Mouse (Mus musculus) forebrain, embryonic 15.5 days (tissue): ENCODE results near the gene Rint1. TPM values are rescaled to one million over a fixed set of nuclear protein-coding genes. Genes with fewer than 3 reads are reported as not detected.

Source experiments
- ATAC-seq: fragments of 200-750 bp; cut with Nextera tagmentation; replicated peaks from 2 replicates; pipeline ENCODE4 v1.8.0; 2017; ENCODE audit warnings: mild to moderate bottlenecking, moderate TSS enrichment, moderate library complexity
- H3K27ac ChIP-seq: fragments of 300-500 bp; sonication (generic); replicated peaks from 2 replicates; pipeline ENCODE4 v1.5.1; 2015; ENCODE audit warnings: mild to moderate bottlenecking, inconsistent platforms
- H3K27me3 ChIP-seq: fragments of 300-500 bp; sonication (generic); 2 replicates; pipeline ENCODE4 v1.6.1; 2015; ENCODE audit warnings: inconsistent platforms
- H3K36me3 ChIP-seq: fragments of 300-500 bp; sonication (generic); 2 replicates; pipeline ENCODE4 v1.6.1; 2015; ENCODE audit warnings: mild to moderate bottlenecking, inconsistent platforms
- H3K4me1 ChIP-seq: fragments of 300-500 bp; sonication (generic); 2 replicates; pipeline ENCODE4 v1.6.1; 2015; ENCODE audit warnings: inconsistent platforms
- H3K4me2 ChIP-seq: fragments of 300-500 bp; sonication (generic); replicated peaks from 2 replicates; pipeline ENCODE4 v1.6.1; 2015; ENCODE audit warnings: mild to moderate bottlenecking, inconsistent platforms
- H3K4me3 ChIP-seq: fragments of 300-500 bp; sonication (generic); 2 replicates; pipeline ENCODE4 v1.5.1; 2015; ENCODE audit warnings: mild to moderate bottlenecking, inconsistent platforms
- H3K9ac ChIP-seq: fragments of 300-500 bp; sonication (generic); replicated peaks from 2 replicates; pipeline ENCODE4 v1.6.1; 2015; ENCODE audit warnings: mild to moderate bottlenecking, inconsistent platforms
- H3K9me3 ChIP-seq: fragments of 300-500 bp; sonication (generic); 2 replicates; pipeline ENCODE4 v1.6.1; 2016; ENCODE audit warnings: inconsistent platforms
- WGBS: fragments of 180-500 bp; shearing (Covaris S2); methylation state at CpG from one replicate; pipeline ENCODE4 v1.1.7; 2015; ENCODE audit warnings: mixed read lengths; 5-methylcytosine and 5-hydroxymethylcytosine counted together
- polyA plus RNA-seq: library from polyadenylated mRNA; unstranded; fragments of >200 nt; fragmentation: Nextera tagmentation; extraction: Ambion mirVana; gene quantifications from 2 replicates; pipeline ENCODE4 v1.2.1, GENCODE M21; 2015

The Rint1 gene
- polyA plus RNA-seq, 1 experiment from 2014 or later = 28.4 TPM

DNA sequence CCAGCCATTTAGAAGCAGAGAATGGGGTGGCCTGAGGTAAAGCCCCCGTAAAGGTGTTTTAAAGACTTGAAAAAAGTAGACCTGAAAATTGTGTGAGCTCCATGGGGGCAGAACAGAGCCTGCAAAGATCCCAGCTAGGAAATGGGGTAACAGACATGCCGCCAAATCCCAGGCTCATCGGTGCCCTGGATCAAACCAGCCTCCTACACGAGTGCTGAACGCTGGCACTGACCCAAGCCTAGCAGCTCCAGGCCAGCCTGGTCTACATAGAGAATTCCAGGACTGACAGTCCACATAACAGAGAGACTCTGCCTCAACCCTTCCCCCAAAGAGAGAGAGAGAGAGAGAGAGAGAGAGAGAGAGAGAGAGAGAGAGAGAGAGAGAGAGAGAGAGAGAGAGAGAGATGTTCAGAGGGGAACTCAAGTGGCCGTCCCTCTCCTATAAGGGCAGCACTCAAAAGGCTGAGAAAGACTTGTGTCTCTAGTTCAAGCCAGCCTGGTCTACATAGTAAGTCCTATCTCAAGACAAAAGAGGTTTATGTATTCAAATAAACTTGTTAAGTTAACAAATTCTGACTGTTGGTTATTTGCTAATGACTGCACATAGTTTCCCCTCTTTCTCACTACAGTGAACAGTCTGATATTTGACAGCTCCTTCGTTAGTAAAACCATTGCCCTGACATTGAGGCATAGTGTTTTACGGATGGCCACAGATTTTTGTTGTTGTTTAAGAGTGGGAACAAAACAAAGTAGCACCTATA lies 5.3 kb upstream of the Rint1 start:
- Histone ChIP-seq H3K27ac (no peak overlapping the region), H3K4me1 (peaks cover 20% of the 10 kb centered on the region), H3K36me3 (0 out of 2 replicates have a peak, but pooled peaks cover 1% of the 10 kb centered on the region), H3K27me3 (no peaks in the 10 kb centered on the region), H3K9me3 (no peaks in the 10 kb centered on the region), H3K4me3 (peak overlapping the region; percentile 88), H3K4me2 (peak overlapping the region; percentile 72), H3K9ac (peak overlapping the region; percentile 70)
- WGBS = 42% methylated on average over 8 of the region's 8 CpGs
- no peak for ATAC-seq

DNA sequence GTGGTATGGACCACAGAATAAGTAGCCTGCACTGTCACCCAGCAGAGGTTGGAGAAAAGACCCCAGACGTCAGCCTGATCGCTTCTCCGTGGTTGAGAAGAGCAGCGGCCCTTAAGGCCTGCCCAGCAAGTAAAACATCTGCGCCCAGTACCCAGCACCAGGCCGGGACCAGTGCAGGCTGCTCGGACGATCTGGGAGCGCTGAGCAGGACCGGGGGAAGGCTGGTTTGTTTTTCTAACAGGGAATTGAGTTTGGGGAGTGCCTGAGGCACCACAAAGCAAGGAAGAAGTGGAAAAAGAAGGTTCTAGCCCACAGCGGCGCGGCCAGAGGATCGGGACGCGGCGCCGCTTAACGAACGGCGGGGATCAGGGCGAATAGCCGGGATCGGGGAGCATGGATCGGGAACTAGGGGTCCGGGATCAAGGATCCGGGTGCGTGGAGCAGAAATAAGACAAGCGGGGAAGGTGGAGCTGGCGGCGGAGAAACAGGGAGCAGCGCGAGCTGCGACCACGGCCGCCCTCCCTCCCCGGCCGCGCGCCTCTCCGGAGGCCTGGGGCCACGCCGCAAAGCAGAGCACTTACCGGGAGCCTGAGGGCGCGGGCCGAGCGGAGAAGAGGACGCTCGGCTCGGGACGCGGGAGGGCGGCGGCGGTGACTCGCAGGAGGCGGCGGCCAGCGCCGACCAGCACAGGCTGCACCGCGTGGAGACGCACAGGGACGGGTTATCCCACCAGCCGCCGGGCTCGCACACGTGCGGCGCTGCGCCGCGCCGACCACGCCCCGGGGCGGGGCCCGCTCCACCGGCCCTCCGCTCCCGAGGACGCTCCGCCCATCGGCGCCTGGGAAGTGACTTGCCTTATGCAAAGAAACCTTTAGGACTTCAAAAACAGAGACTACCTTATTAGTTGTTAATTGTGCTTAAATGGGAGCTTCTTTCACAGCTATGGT lies 4.3 kb upstream of the Rint1 start, which contains the start of gene Pus7:
Gene Pus7 (minus strand): TSS at position 781 of the 947 bp plus-strand sequence.
- no peaks in the 10 kb centered on the region for H3K9me3 ChIP-seq
- H3K27me3 ChIP-seq = no peaks in the 10 kb centered on the region
- H3K4me2 ChIP-seq = peak within 1 kb of the TSS; percentile 72
- H3K27ac ChIP-seq = peak within 1 kb of the TSS; percentile 53
- H3K4me3 ChIP-seq = peak within 1 kb of the TSS; percentile 88
- peak; percentile 95 for ATAC-seq
- peaks cover 24% of the 10 kb centered on the region for H3K4me1 ChIP-seq
- WGBS = 2% methylated on average over 79 of the region's 86 CpGs
- H3K9ac ChIP-seq = peak within 1 kb of the TSS; percentile 70
- H3K36me3 ChIP-seq = no peaks in the 10 kb centered on the region

DNA sequence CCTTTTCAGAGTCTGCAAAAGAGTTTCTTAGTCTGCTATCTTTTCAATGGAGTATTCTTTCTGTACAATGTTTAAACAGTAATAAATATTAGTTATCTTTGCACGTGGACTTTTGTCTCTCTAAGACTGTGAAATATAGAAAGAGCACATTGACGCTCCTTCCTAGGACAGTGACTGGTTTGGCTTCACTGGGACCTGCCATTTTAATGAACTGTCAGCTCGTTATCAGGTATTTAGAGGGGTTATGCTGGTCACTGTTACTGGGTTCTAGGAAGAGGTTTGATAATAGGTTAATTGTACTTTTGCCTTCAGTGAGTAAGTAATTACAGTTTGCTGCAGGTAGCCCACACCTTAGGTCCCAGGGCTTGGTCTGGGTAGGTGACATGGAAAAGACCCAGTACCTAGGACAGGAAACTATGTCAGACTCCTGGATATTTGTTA lies 899 bp downstream of the Rint1 start:
- Histone ChIP-seq H3K4me3 (peak overlapping the region; percentile 82), H3K4me1 (peaks cover 17% of the 10 kb centered on the region), H3K4me2 (peak overlapping the region; percentile 79), H3K27me3 (no peaks in the 10 kb centered on the region), H3K27ac (no peak overlapping the region), H3K36me3 (no peaks in the 10 kb centered on the region; the same call in 1 of the 2 replicates), H3K9me3 (no peaks in the 10 kb centered on the region), H3K9ac (peak overlapping the region; percentile 90)
- no peak for ATAC-seq
- 36% methylated on average over 3 of the region's 3 CpGs for WGBS

DNA sequence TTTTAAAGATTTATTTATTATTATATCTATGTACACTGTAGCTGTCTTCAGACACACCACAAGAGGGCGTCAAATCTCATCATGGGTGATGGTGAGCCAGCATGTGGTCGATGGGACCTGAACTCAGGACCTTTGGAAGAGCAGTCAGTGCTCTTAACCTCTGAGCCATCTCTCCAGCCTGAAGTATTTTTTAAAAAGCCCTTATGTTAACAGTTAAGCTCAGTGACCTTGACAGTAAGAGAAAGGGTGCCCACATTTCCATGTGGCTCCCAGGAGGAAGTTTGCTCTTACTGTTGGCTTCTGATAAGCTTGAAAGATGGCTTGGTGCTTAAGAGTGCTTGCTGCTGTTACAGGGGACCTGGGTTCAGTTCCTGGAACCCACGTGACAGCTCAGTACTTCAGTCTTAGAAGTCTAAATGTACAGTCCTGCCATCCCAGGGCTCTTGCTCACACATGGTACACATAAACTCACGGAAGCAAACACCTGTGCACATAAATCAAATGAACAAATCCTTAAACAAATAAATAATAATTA lies 1.6 kb downstream of the Rint1 start:
- Histone ChIP-seq H3K4me2 (no peak overlapping the region), H3K27ac (no peak overlapping the region), H3K9me3 (no peaks in the 10 kb centered on the region), H3K36me3 (peaks cover 3% of the 10 kb centered on the region; the same call in 1 of the 2 replicates), H3K4me1 (peaks cover 11% of the 10 kb centered on the region), H3K4me3 (no peak overlapping the region), H3K9ac (no peak overlapping the region), H3K27me3 (no peaks in the 10 kb centered on the region)
- WGBS = 88% methylated on average over 4 of the region's 4 CpGs
- ATAC-seq = no peak

DNA sequence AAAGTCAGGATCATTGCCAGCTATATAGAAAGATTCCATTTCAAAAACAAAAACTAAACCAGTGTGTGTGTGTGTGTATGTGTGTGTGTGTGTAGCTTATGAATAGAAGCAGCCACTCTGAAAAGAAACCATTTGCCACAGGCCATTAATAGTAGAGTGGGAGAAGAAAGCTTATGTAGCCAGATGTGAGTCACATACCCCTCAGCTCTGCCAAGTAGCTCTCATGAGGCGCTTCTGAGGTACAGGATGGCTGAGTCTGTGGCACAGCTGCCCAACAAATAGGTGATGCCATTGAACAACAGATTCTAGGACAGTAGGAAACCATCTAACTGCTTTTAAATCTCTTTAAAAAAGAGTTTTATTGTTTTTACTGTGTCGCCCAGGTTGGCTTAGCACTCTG lies 5.2 kb downstream of the Rint1 start:
- Histone ChIP-seq H3K36me3 (peaks cover 14% of the 10 kb centered on the region), H3K9ac (no peak overlapping the region)
- 88% methylated on average over 2 of the region's 2 CpGs for WGBS

DNA sequence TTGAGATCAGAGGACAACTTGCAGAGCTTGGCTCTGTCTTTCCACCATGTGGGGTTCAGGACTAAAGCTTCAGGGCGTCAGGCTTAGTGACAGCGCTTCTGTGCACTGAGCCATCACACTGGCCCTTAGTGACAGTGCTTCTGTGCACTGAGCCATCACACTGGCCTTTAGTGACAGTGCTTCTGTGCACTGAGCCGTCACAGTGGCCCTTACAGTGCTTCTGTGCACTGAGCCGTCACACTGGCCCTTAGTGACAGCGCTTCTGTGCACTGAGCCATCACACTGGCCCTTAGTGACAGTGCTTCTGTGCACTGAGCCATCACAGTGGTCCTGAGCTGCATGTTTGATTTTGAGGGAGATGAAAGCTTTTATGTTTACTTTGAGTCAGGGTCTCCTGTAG lies 27.3 kb downstream of the Rint1 start:
- Histone ChIP-seq H3K27me3 (no peaks in the 10 kb centered on the region), H3K4me3 (no peak overlapping the region), H3K4me1 (no peaks in the 10 kb centered on the region), H3K27ac (no peak overlapping the region), H3K9ac (no peak overlapping the region), H3K36me3 (peaks cover 76% of the 10 kb centered on the region), H3K4me2 (no peak overlapping the region), H3K9me3 (no peaks in the 10 kb centered on the region)
- WGBS = 64% methylated on average over 5 of the region's 5 CpGs
- ATAC-seq = no peak

More for the DNA sequence above, 5.2 kb downstream of the Rint1 start:
- no peak overlapping the region for H3K27ac ChIP-seq
- peaks cover 9% of the 10 kb centered on the region for H3K4me1 ChIP-seq
- no peaks in the 10 kb centered on the region for H3K9me3 ChIP-seq
- no peak overlapping the region for H3K4me2 ChIP-seq
- ATAC-seq = no peak
- H3K4me3 ChIP-seq = no peak overlapping the region
- no peaks in the 10 kb centered on the region for H3K27me3 ChIP-seq

DNA sequence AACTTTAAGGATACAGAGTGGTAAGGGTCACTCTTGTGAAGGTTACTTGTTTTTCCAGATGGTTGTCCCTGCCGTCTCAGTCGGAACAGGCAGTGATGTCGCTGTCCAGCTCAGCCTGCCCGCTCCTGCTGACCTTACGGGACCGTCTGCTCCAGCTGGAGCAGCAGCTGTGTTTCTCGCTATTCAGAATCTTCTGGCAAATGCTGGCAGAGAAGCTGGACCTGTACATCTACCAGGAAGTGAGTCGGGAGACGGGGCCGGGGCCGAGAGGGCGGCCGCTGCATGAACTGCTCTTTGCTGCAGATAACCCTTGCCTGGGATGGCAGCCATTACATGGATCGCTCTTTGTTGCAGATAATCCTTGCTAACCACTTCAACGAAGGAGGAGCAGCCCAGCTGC lies 29.2 kb downstream of the Rint1 start:
- 93% methylated on average over 15 of the region's 15 CpGs for WGBS

DNA sequence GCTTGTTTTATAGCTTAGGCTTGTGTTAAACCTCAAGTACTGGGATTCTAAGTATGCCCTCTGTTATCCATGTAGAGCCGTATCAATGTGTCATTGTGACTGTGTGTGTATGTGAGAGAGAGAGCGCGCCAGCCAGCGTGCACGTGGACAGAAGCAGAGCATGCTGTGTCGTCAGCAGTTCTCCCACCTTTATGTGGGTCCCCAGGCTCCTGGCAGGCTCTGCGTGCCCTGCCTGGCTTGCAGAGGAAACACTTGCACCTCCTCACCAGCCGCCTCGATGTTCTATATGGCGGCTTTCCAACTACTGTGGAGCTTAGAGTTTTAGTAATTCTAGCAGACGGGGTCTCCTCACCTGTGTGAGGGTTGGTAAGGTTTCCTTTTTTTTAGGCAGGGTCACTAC lies 34.8 kb downstream of the Rint1 start:
- 79% methylated on average over 11 of the region's 11 CpGs for WGBS
- peaks cover 22% of the 10 kb centered on the region for H3K36me3 ChIP-seq
- H3K27me3 ChIP-seq = no peaks in the 10 kb centered on the region
- ATAC-seq = no peak
- no peaks in the 10 kb centered on the region for H3K9me3 ChIP-seq
- no peak overlapping the region for H3K4me3 ChIP-seq
- no peak overlapping the region for H3K9ac ChIP-seq
- no peaks in the 10 kb centered on the region for H3K4me1 ChIP-seq
- H3K27ac ChIP-seq = no peak overlapping the region
- no peak overlapping the region for H3K4me2 ChIP-seq

More for the DNA sequence above, 29.2 kb downstream of the Rint1 start:
- H3K27ac ChIP-seq = no peak overlapping the region
- H3K36me3 ChIP-seq = peaks cover 66% of the 10 kb centered on the region
- ATAC-seq = no peak
- H3K4me2 ChIP-seq = no peak overlapping the region
- no peak overlapping the region for H3K9ac ChIP-seq
- H3K4me3 ChIP-seq = no peak overlapping the region
- no peaks in the 10 kb centered on the region for H3K9me3 ChIP-seq
- H3K27me3 ChIP-seq = no peaks in the 10 kb centered on the region
- no peaks in the 10 kb centered on the region for H3K4me1 ChIP-seq

DNA sequence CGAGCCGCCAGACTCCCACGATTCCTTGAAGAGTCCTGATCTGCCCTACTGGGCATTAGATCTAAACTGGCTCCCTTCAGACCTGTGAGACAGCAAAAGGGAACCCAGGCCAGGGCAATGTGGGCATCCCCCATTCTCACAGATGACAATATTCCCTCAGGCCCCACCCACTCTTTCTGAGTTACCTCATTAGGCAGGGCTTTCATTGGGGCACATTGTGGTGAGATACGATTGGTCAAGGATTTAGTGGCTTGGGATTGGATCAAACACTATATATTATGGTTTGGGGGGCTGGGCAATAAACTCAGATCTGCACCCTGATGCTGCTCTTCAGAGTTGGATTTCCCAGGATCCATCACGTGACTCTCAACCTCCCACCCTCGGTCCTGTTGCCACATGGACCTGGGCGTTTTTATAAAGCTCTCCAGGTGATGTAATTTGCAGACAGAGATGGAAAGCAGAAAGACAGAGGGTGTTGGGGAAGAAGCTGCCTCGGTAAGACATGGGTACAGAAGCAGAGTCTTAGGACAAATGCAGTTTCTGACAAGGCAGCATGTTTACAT lies 36.7 kb downstream of the Rint1 start:
- Histone ChIP-seq H3K36me3 (peaks cover 11% of the 10 kb centered on the region), H3K27me3 (no peaks in the 10 kb centered on the region), H3K9me3 (no peaks in the 10 kb centered on the region), H3K27ac (no peak overlapping the region), H3K4me1 (no peaks in the 10 kb centered on the region), H3K4me3 (no peak overlapping the region), H3K4me2 (no peak overlapping the region), H3K9ac (no peak overlapping the region)
- WGBS = 78% methylated on average over 8 of the region's 8 CpGs
- no peak for ATAC-seq

DNA sequence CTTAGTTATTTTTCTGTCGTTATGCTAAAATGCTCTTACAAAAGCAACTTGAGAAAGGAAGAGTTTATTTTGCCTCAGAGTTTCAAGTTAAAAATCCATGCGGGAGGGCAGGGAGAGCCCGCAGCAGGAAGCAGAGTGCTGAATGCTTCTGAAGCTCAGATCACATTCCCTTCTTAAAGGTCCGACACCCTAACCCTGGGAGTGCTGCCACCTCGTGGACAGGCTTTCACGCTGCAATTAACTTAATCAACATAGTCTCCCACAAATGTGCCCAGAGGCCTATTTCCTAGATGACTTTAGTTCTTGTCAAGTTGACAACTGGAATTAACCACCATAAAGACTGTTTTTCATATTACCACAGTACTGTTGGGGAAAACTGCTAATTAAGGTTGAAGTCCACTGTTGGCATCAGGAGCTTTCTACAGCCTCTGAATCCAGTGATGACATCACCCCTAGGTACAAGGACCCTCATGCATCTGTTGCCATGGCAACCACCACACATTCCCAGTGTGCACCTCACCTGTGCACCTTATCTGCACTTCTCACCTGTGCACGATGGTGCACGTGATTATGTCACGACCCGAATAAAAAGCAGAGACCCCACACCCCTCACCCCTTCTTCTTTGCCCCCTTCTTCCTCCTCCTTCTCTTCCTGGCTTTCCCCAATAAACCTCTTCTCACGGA lies 39.0 kb downstream of the Rint1 start:
- ATAC-seq = peak; percentile 55; the same call in 1 of the 2 replicates
- Histone ChIP-seq H3K36me3 (no peaks in the 10 kb centered on the region), H3K27me3 (peaks cover 7% of the 10 kb centered on the region; the same call in 1 of the 2 replicates), H3K4me1 (no peaks in the 10 kb centered on the region), H3K4me3 (no peak overlapping the region), H3K4me2 (no peak overlapping the region), H3K9me3 (no peaks in the 10 kb centered on the region), H3K9ac (no peak overlapping the region), H3K27ac (no peak overlapping the region)
- WGBS = 36% methylated on average over 11 of the region's 11 CpGs
